Mouse (Mus musculus) lung, postnatal 0 days (tissue): ENCODE measurements around the gene Sprr2d.

Experiments
- CTCF ChIP-seq: IDR thresholded peaks from 2 replicates; pipeline ENCODE4 v1.5.1; 2016; ENCODE audit warnings: antibody characterized with exemption, mild to moderate bottlenecking
- EP300 ChIP-seq: IDR thresholded peaks from 2 replicates; pipeline ENCODE4 v1.6.1; 2016; ENCODE audit warnings: antibody characterized with exemption, mild to moderate bottlenecking, control low read depth

GRCm38 (mm10) chr3:92361619-92362018 lies 22.7 kb downstream of the Sprr2d start:
- no peak for TF ChIP-seq EP300
- TF ChIP-seq CTCF = no peak
